ENCODE assay signal across 11 mouse cellular contexts in genomic region chr4:103006943-103007418, GRCm38 (mm10). TPM values are rescaled to one million over a fixed set of nuclear protein-coding genes. Genes with fewer than 3 reads are reported as not detected.
DNase-seq lines count a peak whose midpoint lies in the region; ATAC-seq lines count a peak whose summit lies in the region.
"Had no signal": no experiment of that assay in that cellular context is flagged by ENCODE, and none has a peak within 500 bp of the region (broad histone marks: within the 10 kb centered on the region; RNA-seq: fewer than 3 reads in every experiment).

No protein-coding gene starts in this region.

- peak; percentile 36 for DNase-seq in embryo, embryonic 10.5 days (ENCODE audit: low spot score)
- DNase-seq in embryo, embryonic 9.5 days (ENCODE audit: extremely low spot score): no peak
- DNase-seq in gastrocnemius, postnatal 10 days: no peak
- DNase-seq in lung, postnatal 25 days (ENCODE audit: low spot score): no peak

- ATAC-seq in neural tube, embryonic 12.5 days (ENCODE audit: low FRiP score, low read depth): peak; percentile 57
- ATAC-seq in neural tube, embryonic 15.5 days (ENCODE audit: low FRiP score): no peak
- no peak for ATAC-seq in hindbrain, embryonic 13.5 days (ENCODE audit: low FRiP score)
- ATAC-seq in neural tube, embryonic 14.5 days (ENCODE audit: low read depth): peak; percentile 25; the same call in 1 of the 2 replicates

- WGBS in neural tube, embryonic 12.5 days: 31% methylated on average over 4 of the region's 4 CpGs
- 27% methylated on average over 4 of the region's 4 CpGs for WGBS in neural tube, embryonic 15.5 days
- 37% methylated on average over 4 of the region's 4 CpGs for WGBS in hindbrain, embryonic 13.5 days
- WGBS in neural tube, embryonic 14.5 days: 28% methylated on average over 4 of the region's 4 CpGs

- H3K4me2 ChIP-seq in neural tube, embryonic 12.5 days (replicated peaks): 0 out of 2 replicates have a peak overlapping the region, but pooled peaks have one; percentile 10
- no peak overlapping the region for H3K4me2 ChIP-seq in neural tube, embryonic 15.5 days
- H3K4me2 ChIP-seq in hindbrain, embryonic 13.5 days: no peak overlapping the region
- H3K4me2 ChIP-seq in neural tube, embryonic 14.5 days (ENCODE audit: low read depth, low read length): no peak overlapping the region

- no peak overlapping the region for H3K4me3 ChIP-seq in neural tube, embryonic 12.5 days
- H3K4me3 ChIP-seq in neural tube, embryonic 15.5 days (replicated peaks): no peak overlapping the region
- H3K4me3 ChIP-seq in hindbrain, embryonic 13.5 days: no peak overlapping the region
- no peak overlapping the region for H3K4me3 ChIP-seq in neural tube, embryonic 14.5 days (ENCODE audit: low read depth, low read length)

- 0 out of 2 replicates have a peak overlapping the region, but pooled peaks have one; percentile 26 for H3K27ac ChIP-seq in neural tube, embryonic 12.5 days
- H3K27ac ChIP-seq in neural tube, embryonic 15.5 days (replicated peaks): no peak overlapping the region
- H3K27ac ChIP-seq in hindbrain, embryonic 13.5 days: peak overlapping the region; percentile 52; the same call in 1 of the 2 replicates
- H3K27ac ChIP-seq in neural tube, embryonic 14.5 days (ENCODE audit: low read depth, low read length): no peak overlapping the region

- H3K36me3 ChIP-seq in neural tube, embryonic 12.5 days: no peaks in the 10 kb centered on the region
- no peaks in the 10 kb centered on the region for H3K36me3 ChIP-seq in neural tube, embryonic 15.5 days
- H3K36me3 ChIP-seq in hindbrain, embryonic 13.5 days: no peaks in the 10 kb centered on the region
- no peaks in the 10 kb centered on the region for H3K36me3 ChIP-seq in neural tube, embryonic 14.5 days (ENCODE audit: control insufficient read depth, insufficient read depth, low read length)

- H3K9ac ChIP-seq in neural tube, embryonic 12.5 days: no peak overlapping the region
- no peak overlapping the region for H3K9ac ChIP-seq in neural tube, embryonic 15.5 days (replicated peaks)
- no peak overlapping the region for H3K9ac ChIP-seq in hindbrain, embryonic 13.5 days
- no peak overlapping the region for H3K9ac ChIP-seq in neural tube, embryonic 14.5 days (replicated peaks; ENCODE audit: low read depth, low read length)

- peaks cover 8% of the 10 kb centered on the region for H3K4me1 ChIP-seq in neural tube, embryonic 12.5 days
- H3K4me1 ChIP-seq in neural tube, embryonic 15.5 days: peaks cover 24% of the 10 kb centered on the region
- peaks cover 14% of the 10 kb centered on the region for H3K4me1 ChIP-seq in hindbrain, embryonic 13.5 days (replicated peaks)
- peaks cover 7% of the 10 kb centered on the region for H3K4me1 ChIP-seq in neural tube, embryonic 14.5 days (ENCODE audit: control insufficient read depth, insufficient read depth, low read length)

- no peaks in the 10 kb centered on the region for H3K9me3 ChIP-seq in neural tube, embryonic 12.5 days
- no peaks in the 10 kb centered on the region for H3K9me3 ChIP-seq in neural tube, embryonic 15.5 days (replicated peaks)
- H3K9me3 ChIP-seq in hindbrain, embryonic 13.5 days: no peaks in the 10 kb centered on the region
- H3K9me3 ChIP-seq in neural tube, embryonic 14.5 days (ENCODE audit: control insufficient read depth, low read length): no peaks in the 10 kb centered on the region

- no peaks in the 10 kb centered on the region for H3K27me3 ChIP-seq in neural tube, embryonic 12.5 days (replicated peaks)
- H3K27me3 ChIP-seq in neural tube, embryonic 15.5 days (replicated peaks): no peaks in the 10 kb centered on the region
- H3K27me3 ChIP-seq in hindbrain, embryonic 13.5 days: no peaks in the 10 kb centered on the region
- H3K27me3 ChIP-seq in neural tube, embryonic 14.5 days (ENCODE audit: control insufficient read depth, insufficient read depth, low read length): no peaks in the 10 kb centered on the region

RNA-seq across cellular contexts. Expression of gene Insl5, which starts 19.7 kb away (rescaled TPM):
- 0.29 TPM in 1 of 2 replicates, not detected in the other for polyA plus RNA-seq in neural tube, embryonic 12.5 days (2016; fragmentation: Nextera tagmentation; extraction: Ambion mirVana)
- polyA plus RNA-seq in neural tube, embryonic 15.5 days (2015; fragmentation: Nextera tagmentation; extraction: Ambion mirVana): 1.0 and 1.5 TPM in 2 replicates
- not detected in 2 replicates for polyA plus RNA-seq in hindbrain, embryonic 13.5 days (2015; fragmentation: Nextera tagmentation; extraction: Ambion mirVana)
- 0.31 TPM in 1 of 2 replicates, not detected in the other for polyA plus RNA-seq in neural tube, embryonic 14.5 days (2014; fragmentation: Nextera tagmentation; extraction: Ambion mirVana)
- total RNA-seq in gastrocnemius, postnatal 10 days (2021): not detected
- total RNA-seq: gastrocnemius, adult 8-10 months had no signal
- polyA plus RNA-seq: C2C12; stomach, embryonic 14.5 days had no signal

RNA-seq across cellular contexts. Expression of gene Tctex1d1, which starts 28.6 kb away (rescaled TPM):
- polyA plus RNA-seq in neural tube, embryonic 12.5 days (2016; fragmentation: Nextera tagmentation; extraction: Ambion mirVana): 0.70 and 1.2 TPM in 2 replicates
- 2.7 and 3.2 TPM in 2 replicates for polyA plus RNA-seq in neural tube, embryonic 15.5 days (2015; fragmentation: Nextera tagmentation; extraction: Ambion mirVana)
- polyA plus RNA-seq in hindbrain, embryonic 13.5 days (2015; fragmentation: Nextera tagmentation; extraction: Ambion mirVana): 2.5 and 5.2 TPM in 2 replicates
- polyA plus RNA-seq in neural tube, embryonic 14.5 days (2014; fragmentation: Nextera tagmentation; extraction: Ambion mirVana): 1.7 and 3.8 TPM in 2 replicates
- total RNA-seq in gastrocnemius, postnatal 10 days (2021): not detected
- total RNA-seq: gastrocnemius, adult 8-10 months had no signal
- polyA plus RNA-seq: C2C12 had no signal

Comparison
In these comparisons a context has a peak if more than half of its experiments do, and no peak if none do; other contexts are left out.
1. ATAC-seq: peak in neural tube, embryonic 12.5 days (single experiment) and neural tube, embryonic 14.5 days (single experiment); none in neural tube, embryonic 15.5 days (single experiment) and hindbrain, embryonic 13.5 days (single experiment).
2. H3K27ac ChIP-seq: peak in neural tube, embryonic 12.5 days (single experiment) and hindbrain, embryonic 13.5 days (single experiment); none in neural tube, embryonic 15.5 days (single experiment) and neural tube, embryonic 14.5 days (single experiment).